Mouse (Mus musculus) G1E (cell line): ENCODE measurements around the gene Sertad4. TPM values are rescaled to one million over a fixed set of nuclear protein-coding genes. Genes with fewer than 3 reads are reported as not detected.

Source experiments
- ATAC-seq: 2 replicates; pipeline ENCODE4 v1.8.0; 2016; ENCODE audit warnings: mild to moderate bottlenecking; ENCODE audit not compliant: insufficient number of reproducible peaks, poor library complexity, low FRiP score, severe bottlenecking; ENCODE audit errors: extremely low read depth
- DNase-seq: peaks from one replicate; pipeline ENCODE4 v3.0.0; 2012; ENCODE audit warnings: low spot score
- H3K27me3 ChIP-seq: 2 replicates; pipeline ENCODE4 v1.6.1; 2012; ENCODE audit warnings: mild to moderate bottlenecking, low read length, inconsistent platforms; ENCODE audit not compliant: insufficient read depth
- H3K36me3 ChIP-seq: replicated peaks from 2 replicates; pipeline ENCODE3; 2012; ENCODE audit warnings: mild to moderate bottlenecking, inconsistent platforms
- H3K4me1 ChIP-seq: 2 replicates; pipeline ENCODE4 v1.6.1; 2012; ENCODE audit warnings: low read depth, low read length, inconsistent platforms, mixed read lengths; ENCODE audit not compliant: insufficient read depth
- H3K4me3 ChIP-seq: 2 replicates; pipeline ENCODE4 v1.5.1; 2012; ENCODE audit warnings: low read depth, mild to moderate bottlenecking, inconsistent platforms, low read length, moderate library complexity, mixed read lengths
- H3K9me3 ChIP-seq: replicated peaks from 2 replicates; pipeline ENCODE4 v1.6.1; 2012; ENCODE audit warnings: inconsistent platforms
- CTCF ChIP-seq: IDR thresholded peaks from 2 replicates; pipeline ENCODE4 v1.5.1; 2012; ENCODE audit warnings: low read depth, low read length, inconsistent platforms, mixed read lengths
- GATA1 ChIP-seq: IDR thresholded peaks from 2 replicates; pipeline ENCODE4 v1.6.1; 2012; ENCODE audit warnings: borderline replicate concordance, low read length, inconsistent platforms, mixed read lengths
- GATA2 ChIP-seq: IDR thresholded peaks from 2 replicates; pipeline ENCODE4 v1.6.1; 2012; ENCODE audit warnings: low read depth, low read length, inconsistent platforms, borderline replicate concordance
- POLR2AphosphoS5 ChIP-seq: IDR thresholded peaks from 2 replicates; pipeline ENCODE4 v1.6.1; 2012; ENCODE audit warnings: low read depth, low read length, inconsistent platforms; ENCODE audit not compliant: insufficient replicate concordance
- TAL1 ChIP-seq: conservative IDR thresholded peaks from 2 replicates; pipeline ENCODE4 v1.6.1; 2012; ENCODE audit warnings: low read depth, low read length, inconsistent platforms, mixed read lengths
- polyA plus RNA-seq: library from polyadenylated mRNA; stranded (reverse); fragments of >175 nt; gene quantifications from 2 replicates; pipeline ENCODE4 v1.2.3, GENCODE M21; 2012
- total RNA-seq, 2 experiments: library from RNA; stranded (forward) in 1 of 2; stranded (reverse) in 1 of 2; fragments of 200-1000 nt in 1 of 2; fragments of >200 nt in 1 of 2; fragmentation: Nextera tagmentation in 1 of 2; gene quantifications; 2 replicates each; pipeline ENCODE4 v1.2.3; 2014 to 2017

Sertad4 gene
- total and polyA plus RNA-seq, 3 experiments = 0.11 TPM; not detected in 2

DNA sequence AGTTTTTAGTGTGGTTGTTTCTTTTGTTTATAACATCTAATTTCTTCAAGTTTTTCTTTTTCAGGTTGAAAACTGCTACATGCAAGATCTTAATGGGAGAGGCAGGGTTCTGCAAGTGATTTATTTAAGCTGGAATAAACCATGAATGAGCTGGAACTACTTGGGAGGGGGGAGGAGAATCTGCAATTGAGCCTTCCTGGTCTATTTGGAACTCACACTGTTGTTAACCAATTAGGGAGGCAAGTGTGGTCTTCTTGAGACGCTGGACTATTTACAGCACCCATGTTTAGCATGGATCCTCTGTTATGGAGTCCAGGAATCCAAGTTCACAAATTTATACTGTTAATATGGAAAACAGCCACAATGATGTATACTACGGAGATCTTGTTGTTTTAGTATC lies 2.1 kb downstream of the Sertad4 start:
- no peak overlapping the region for H3K4me3 ChIP-seq
- DNase-seq = no peak
- no peaks in the 10 kb centered on the region for H3K4me1 ChIP-seq
- H3K9me3 ChIP-seq = peaks cover 63% of the 10 kb centered on the region
- no peak for TF ChIP-seq CTCF
- no peak for TF ChIP-seq POLR2AphosphoS5
- no peak for TF ChIP-seq TAL1
- TF ChIP-seq GATA2 = no peak
- TF ChIP-seq GATA1 = no peak
- H3K36me3 ChIP-seq = no peaks in the 10 kb centered on the region
- ATAC-seq = no peak
- H3K27me3 ChIP-seq = no peaks in the 10 kb centered on the region

DNA sequence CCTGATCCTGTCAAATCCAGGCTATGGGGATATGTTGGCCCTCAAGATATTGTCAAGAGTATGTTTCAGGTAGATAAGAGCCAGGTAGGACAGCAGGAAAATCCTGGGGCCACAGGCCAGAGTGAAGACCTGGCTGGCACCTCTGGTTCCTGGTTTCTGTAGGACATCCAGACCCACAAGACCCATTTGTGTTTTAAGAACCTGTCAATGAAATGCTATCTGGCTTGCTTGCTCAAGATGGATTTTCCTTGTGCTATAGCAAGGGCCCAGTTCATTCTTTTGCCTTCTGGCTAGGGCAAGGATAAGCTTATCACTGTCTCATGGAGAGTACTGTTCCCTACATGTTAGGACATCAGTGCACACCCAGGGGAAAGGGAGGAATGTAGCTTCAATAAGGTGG lies 3.5 kb downstream of the Sertad4 start:
- no peaks in the 10 kb centered on the region for H3K36me3 ChIP-seq
- no peak for ATAC-seq
- no peak for DNase-seq
- peaks cover 67% of the 10 kb centered on the region for H3K9me3 ChIP-seq
- TF ChIP-seq TAL1 (no peak), GATA1 (no peak), POLR2AphosphoS5 (no peak), GATA2 (no peak), CTCF (no peak)
- no peaks in the 10 kb centered on the region for H3K4me1 ChIP-seq
- no peak overlapping the region for H3K4me3 ChIP-seq
- no peaks in the 10 kb centered on the region for H3K27me3 ChIP-seq

DNA sequence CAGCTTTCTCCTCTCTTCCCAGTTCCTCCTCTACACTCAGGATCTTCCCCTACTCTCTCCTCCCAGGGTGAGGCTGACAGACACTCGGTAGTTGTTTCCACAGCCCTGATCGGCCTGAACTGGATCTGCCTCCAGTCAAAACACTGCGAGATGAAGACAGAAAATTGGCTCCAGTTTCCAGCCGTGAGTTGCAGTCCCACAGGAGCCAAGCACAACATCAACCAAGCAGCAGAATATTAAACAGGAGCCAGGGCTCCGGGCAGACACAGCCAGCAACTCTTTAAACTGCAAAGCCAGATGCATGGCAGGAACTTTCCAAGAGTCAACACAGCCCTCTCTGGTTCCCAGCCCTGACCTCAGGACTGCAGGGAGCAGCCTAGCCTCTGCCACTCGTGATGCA lies 3.9 kb downstream of the Sertad4 start:
- Histone ChIP-seq H3K9me3 (peaks cover 71% of the 10 kb centered on the region), H3K4me1 (no peaks in the 10 kb centered on the region), H3K27me3 (no peaks in the 10 kb centered on the region), H3K4me3 (no peak overlapping the region), H3K36me3 (no peaks in the 10 kb centered on the region)
- DNase-seq (no peak), ATAC-seq (no peak)
- TF ChIP-seq TAL1 (no peak), POLR2AphosphoS5 (no peak), GATA2 (no peak), GATA1 (no peak), CTCF (no peak)

DNA sequence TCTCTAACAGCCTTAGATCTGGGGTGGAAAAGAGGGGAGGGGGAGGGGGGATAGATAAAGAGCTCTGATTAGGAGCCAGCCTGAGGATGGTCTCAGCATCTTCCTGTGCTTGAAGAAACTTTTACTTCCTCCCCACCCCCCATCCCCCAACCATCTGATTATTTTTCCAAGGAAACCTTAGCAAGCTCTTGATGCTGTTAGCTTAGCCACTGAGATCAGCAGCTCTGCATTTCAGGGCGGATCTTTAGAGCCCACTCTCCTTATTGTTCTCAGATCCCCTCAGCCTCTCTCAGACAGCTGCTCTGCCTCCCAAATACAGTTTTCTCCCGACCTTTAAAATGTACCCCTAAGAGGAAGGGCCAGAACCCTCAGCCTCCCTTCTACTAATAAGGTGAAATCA lies 4.4 kb downstream of the Sertad4 start:
- ATAC-seq = no peak

DNA sequence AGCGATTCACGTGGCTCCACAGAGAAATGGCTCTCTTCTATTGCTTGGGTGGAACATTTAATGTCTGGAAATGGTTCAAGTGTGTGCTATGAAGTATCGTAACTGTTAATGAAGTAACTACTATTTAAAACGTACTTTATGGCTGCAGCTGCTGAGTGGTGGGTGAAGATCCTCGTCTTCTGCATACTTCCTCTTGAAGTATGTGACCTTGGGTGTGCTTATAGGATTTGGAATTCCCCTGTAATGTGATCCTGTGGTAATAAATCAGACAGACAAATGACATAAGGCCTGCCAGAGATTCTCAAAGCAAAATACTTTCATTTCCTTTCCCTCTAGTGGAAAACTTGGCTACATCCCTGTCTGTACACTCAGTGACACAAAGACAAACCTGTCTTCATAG lies 5.9 kb downstream of the Sertad4 start:
- H3K4me3 ChIP-seq = no peak overlapping the region
- H3K4me1 ChIP-seq = no peaks in the 10 kb centered on the region
- H3K36me3 ChIP-seq = no peaks in the 10 kb centered on the region
- no peak for ATAC-seq
- no peak for DNase-seq
- TF ChIP-seq GATA1 (no peak), CTCF (no peak), GATA2 (no peak), POLR2AphosphoS5 (no peak), TAL1 (no peak)
- no peaks in the 10 kb centered on the region for H3K27me3 ChIP-seq
- H3K9me3 ChIP-seq = peaks cover 69% of the 10 kb centered on the region

More for the DNA sequence above, 4.4 kb downstream of the Sertad4 start:
- TF ChIP-seq POLR2AphosphoS5 (no peak), GATA1 (no peak), GATA2 (no peak), CTCF (no peak), TAL1 (no peak)
- no peak for DNase-seq
- Histone ChIP-seq H3K4me1 (no peaks in the 10 kb centered on the region), H3K9me3 (peaks cover 72% of the 10 kb centered on the region), H3K27me3 (no peaks in the 10 kb centered on the region), H3K36me3 (no peaks in the 10 kb centered on the region), H3K4me3 (no peak overlapping the region)

DNA sequence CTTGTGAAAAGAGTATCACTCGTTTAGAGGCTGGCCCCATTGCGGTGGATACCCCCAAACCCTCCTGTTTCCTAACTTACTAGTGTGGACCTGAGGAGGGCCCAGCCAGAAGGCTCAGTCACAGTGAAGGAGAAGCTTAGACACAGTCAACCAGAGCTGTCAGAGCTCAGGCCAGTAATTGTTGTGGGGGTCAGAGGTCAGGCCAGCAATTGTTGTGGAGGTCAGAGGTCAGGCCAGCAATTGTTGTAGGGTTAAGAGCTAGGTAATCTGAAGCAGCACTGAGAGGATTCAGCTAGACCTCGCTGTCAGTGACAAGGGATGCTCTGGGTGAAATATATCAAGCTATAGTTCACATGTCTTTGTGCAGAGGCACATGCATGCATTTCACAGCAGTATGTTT lies 8.3 kb downstream of the Sertad4 start:
- H3K27me3 ChIP-seq = no peaks in the 10 kb centered on the region
- no peak for DNase-seq
- no peak for ATAC-seq

DNA sequence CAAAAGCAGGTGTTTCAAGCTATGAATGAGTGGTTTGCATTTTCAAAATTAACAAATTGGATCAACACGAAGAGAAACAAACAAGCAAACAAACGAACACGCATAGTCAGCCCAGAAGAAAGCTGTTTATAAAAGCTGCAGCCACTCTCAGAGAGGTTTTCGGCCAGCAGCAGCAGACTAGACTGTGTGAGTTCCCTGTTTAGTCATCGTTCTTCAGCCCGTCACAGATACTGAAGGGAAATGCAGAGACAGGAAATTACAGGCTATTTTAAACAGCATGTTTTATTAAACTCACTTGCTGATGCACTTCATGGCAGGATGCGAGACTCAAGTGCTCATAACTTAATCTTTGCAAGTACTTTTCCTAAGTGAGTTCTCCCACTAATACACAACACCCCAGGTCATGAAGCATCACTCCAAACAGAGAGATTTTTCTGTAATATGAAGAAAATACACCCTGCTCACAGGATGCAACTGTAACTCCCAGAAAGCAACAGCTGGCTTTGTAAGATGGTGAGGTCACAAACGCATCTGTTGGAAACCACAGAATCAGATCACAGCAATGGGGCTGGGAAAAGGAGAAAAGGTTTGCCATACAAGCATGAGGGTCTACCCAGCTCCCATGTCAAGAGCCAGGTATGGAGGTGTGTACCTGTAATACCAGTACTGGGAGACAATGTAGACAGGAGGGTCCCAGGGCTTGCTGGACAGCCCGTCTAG lies 14.3 kb downstream of the Sertad4 start:
- ATAC-seq = no peak
- DNase-seq = no peak
- H3K4me1 ChIP-seq = no peaks in the 10 kb centered on the region

More for the DNA sequence above, 8.3 kb downstream of the Sertad4 start:
- H3K36me3 ChIP-seq = no peaks in the 10 kb centered on the region
- no peak for TF ChIP-seq GATA2
- TF ChIP-seq TAL1 = no peak
- TF ChIP-seq CTCF = no peak
- no peak for TF ChIP-seq GATA1
- no peak for TF ChIP-seq POLR2AphosphoS5
- H3K9me3 ChIP-seq = peaks cover 62% of the 10 kb centered on the region
- no peaks in the 10 kb centered on the region for H3K4me1 ChIP-seq
- no peak overlapping the region for H3K4me3 ChIP-seq

More for the DNA sequence above, 14.3 kb downstream of the Sertad4 start:
- no peaks in the 10 kb centered on the region for H3K36me3 ChIP-seq
- no peak overlapping the region for H3K4me3 ChIP-seq
- H3K9me3 ChIP-seq = peaks cover 36% of the 10 kb centered on the region
- H3K27me3 ChIP-seq = no peaks in the 10 kb centered on the region
- TF ChIP-seq GATA1 (no peak), TAL1 (no peak), GATA2 (no peak), POLR2AphosphoS5 (no peak), CTCF (no peak)
